Mouse (Mus musculus): ENCODE results near the gene Pla2r1.
A peak's percentile ranks its signal among the peaks of the same experiment; 100 is the strongest.

Gene Pla2r1

DNA sequence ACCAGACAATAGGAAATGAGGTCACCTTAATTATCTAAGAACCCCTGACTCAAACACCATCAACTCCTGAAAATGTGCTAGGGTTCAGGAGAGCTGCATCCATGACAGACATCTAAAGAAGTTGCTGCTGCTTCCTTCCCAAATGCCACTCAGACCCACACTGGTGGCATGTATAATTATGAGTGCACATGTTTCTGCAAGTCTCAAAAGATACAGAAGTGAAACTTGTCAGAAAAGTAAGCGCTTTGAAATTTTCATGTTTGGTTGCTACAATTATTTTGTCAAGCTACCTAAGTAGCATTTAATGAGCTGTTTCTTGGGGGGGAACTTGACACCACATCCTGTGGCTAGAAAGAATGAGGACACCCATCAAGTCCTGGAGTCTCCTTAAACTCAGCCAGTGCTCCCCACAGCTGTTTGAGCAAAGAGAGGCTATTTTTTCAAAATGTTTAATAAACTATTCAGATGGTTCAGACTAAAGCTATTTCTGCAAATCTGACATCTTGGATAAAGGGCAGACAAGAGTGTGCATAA, 52.5 kb downstream of the Pla2r1 start:
- DNase-seq = no peak

GRCm38 (mm10) chr2:60479906-60480305, 73.2 kb downstream of the Pla2r1 start:
- no peak for DNase-seq

DNA sequence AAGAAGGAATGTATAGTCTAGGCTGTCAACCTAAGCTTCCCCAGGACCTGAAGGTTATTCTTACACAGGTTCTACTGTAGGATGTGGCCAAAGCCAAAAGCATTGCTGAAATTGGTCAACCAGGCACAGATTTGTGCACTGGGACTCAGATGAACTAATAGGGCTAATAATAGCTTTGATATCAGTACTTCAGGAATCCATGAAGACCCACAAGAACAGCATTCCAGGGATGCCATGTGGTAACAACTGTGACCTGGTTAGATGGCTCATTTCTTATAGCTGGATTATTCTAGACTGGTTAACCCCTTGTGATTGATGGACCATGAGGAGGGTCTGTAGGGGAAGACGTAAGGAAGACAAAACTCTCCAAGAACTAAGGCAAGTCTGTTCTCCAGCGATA, 74.3 kb downstream of the Pla2r1 start:
- no peak for DNase-seq

DNA sequence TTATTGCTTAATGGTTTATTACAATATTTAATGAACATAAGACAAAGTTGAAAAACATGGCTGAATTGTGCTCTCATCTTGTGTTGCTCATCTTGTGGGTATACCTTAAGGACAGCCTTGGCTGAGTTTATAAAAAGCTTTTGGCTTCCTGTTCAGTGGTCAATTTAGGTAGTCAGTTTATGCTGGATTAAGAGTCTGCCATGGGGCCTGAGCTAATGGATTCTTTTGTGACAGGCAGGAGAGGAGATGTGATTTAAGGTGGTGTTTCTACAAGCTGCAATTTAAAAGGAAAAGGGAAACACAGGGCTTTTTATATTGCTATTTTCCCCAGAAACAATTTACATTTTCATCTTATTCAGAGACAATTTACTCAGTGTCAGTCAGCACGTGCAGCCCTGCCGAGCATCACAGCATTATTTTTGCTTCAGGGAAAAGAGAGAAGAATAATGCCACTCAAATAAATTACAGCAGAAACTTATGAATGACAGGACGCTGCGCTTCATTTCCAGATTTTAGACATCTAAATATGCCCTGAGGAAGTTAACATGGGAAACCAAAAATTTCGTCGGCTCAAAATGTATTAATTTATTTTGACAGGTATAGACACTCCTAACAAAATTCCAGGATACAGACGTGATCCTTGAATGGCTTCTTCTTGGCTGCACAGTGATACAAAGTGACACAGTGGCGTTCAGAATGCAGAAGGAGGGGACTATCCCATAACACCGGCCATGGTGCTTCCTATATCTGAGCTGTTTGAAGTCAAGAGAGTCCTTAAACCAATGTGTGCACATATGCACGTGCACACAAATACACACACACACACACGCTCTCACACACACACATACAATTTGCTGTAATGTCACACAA, 84.0 kb downstream of the Pla2r1 start:
- DNase-seq = no peak

GRCm38 (mm10) chr2:60452376-60452775, 100.7 kb downstream of the Pla2r1 start:
- DNase-seq = no peak

- DNase-seq = no peak
Measured at GRCm38 (mm10) chr2:60451119-60451773, 101.9 kb downstream of the Pla2r1 start.

DNA sequence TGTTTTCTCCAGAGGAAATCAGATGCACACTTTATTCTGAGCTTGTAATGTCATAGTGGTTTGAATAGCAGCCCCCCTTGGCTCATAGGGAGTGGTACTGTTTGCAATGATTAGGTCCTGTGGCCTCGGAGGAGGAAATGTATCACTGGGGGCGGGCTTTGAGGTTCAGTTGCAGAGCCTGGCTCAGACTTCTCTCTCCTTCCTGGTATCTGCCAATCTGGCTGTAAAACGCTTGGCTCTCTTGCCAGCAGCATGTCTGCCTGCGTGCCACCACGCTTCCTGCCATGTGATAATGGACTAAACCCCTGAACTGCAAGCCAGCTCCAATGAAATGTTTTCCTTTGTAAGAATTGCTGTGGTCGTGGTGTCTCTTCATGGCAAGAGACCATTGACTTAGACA, 103.4 kb downstream of the Pla2r1 start:
- no peak for DNase-seq

- DNase-seq = no peak
Measured at GRCm38 (mm10) chr2:60444711-60445509, 108.2 kb downstream of the Pla2r1 start.

GRCm38 (mm10) chr2:60443279-60443678, 109.8 kb downstream of the Pla2r1 start:
- no peak for DNase-seq

DNA sequence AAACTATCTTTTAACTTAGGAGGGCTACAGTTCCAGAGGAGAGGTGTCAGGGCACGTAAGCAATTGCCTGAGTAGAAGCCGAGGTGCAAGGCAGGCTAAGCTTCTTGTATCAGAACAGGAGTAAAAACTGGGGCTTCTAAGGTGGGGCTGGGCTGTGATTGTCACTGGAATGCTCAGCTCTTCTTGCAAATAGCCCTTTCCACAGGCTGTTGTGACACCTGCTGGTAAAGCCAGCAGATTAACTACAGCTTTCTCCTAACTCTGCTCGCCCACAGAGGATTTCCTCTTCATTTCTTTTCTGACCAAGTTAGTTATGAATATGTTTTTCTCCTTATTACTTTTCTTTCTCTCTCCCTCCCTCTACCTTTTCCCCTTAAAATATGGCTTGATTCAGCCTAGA, 111.2 kb downstream of the Pla2r1 start:
- no peak for DNase-seq

- DNase-seq = no peak
Measured at GRCm38 (mm10) chr2:60436802-60437201, 116.3 kb downstream of the Pla2r1 start.

DNA sequence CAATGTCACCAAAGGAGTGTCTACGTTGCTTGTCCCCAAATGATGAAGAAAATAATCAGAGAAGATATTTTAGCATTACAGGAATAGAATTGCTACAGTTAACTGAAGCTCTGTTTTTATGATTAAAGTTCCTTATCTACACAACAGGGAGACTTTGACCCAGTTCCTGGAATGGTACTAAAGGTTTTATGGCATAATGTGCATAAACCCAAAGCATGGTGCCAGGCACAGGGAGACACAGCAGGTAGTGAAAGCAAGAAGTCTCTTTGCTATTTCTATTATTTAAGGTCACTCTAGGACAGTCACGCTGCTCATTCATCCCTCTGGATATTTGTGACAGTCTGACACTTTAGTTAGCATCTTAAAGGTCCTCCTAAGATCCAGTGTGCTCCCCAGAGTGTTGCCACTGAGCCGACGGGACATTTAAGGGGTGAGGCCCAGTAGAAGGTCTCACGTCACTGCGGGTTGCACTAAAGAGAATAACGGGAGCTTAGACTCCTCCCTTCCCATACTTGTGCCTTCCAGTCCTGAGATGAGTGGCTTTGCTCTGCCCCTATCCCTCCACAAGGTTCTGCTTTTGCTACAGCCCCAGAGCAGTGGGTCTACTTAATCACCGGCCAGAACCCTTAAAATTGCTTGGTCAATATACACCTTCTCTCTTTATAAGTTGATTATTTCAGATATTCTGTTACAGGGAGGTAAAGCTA, 122.6 kb downstream of the Pla2r1 start:
- DNase-seq = no peak

GRCm38 (mm10) chr2:60418075-60418474, 135.0 kb downstream of the Pla2r1 start:
- peak; percentile 44 to 65 for DNase-seq

- no peak for DNase-seq
Measured at GRCm38 (mm10) chr2:60414334-60414733, 138.8 kb downstream of the Pla2r1 start.

- DNase-seq = no peak
Measured at GRCm38 (mm10) chr2:60413006-60413650, 140.0 kb downstream of the Pla2r1 start.

DNA sequence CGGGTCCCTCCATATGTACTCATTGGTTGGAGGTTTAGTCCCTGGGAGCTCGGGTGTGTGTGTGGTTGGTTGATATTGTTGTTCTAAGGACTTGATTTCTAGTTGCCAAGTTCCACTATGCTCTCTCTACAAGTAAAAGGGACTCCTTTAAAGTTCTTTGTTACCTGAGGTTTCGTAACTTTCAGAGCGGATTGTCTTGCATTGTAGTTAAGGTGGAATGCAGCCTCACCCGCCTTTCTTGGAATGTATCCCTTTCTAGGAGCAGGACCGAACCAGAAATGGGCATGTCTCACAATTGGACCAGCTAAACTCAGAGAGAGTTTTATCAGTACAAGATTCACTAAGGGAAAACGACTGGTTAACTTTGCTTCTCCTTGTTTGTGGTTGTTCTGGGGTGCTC, 141.9 kb downstream of the Pla2r1 start:
- no peak for DNase-seq

GRCm38 (mm10) chr2:60409989-60410763, 142.9 kb downstream of the Pla2r1 start:
- no peak for DNase-seq

GRCm38 (mm10) chr2:60409194-60409593, 143.9 kb downstream of the Pla2r1 start:
- no peak for DNase-seq

DNA sequence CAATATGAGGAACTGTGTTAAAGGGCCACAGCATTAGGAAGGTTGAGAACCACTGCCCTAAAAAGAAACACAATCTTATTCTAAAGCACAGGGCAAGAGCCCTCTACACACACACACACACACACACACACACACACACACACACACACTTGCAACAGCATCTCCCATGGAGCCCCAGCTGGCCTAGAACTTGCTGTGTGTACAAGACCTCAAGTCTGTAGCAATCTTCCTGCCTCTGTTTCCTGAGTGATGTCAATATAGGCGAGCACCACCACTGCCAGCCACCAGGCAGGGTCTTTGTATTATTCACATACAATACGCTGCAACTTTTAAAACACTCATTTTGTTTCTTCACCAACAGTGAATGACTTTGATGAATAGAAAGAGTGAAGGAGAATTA, 145.7 kb downstream of the Pla2r1 start:
- no peak for DNase-seq

DNA sequence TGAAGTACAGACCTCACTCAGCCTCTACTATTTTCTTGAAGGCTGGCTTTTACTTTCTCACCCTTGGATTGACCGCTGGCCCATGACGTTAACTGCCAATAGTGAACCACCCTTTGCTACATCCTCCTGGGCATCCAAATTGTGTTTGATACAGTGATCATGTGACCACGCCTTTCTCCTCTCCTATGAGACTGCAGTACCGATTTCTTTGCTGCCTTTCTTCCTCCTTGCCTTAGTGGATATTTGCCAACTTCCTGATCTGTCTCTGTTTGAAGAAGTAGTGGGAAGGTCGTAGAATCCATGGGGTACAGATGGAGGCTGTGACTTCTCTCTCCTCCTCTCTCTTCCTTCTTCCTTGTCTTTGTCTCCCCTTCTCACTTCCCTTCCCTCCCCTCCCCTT, 147.7 kb downstream of the Pla2r1 start:
- no peak for DNase-seq

DNA sequence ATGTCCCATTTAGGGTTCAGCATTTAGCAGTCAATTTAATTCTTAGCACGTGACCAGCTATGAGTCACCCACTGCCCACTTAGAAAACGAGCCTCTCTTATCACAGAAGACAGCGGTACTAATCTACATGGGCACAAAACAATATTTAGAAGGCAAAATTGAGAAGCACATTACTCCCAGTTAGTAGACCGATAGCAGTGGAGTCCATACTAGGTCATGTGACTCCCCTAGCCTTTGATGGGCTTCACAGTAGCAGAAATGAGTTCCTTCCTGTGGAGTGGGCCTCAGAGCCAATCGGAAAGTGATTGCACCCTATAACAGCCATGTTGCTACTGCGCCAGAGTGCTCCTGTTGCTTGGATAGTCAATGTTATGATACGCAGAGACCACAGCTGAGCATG, 148.3 kb downstream of the Pla2r1 start:
- no peak for DNase-seq
